Mouse (Mus musculus) left cerebral cortex, adult 8-10 months (tissue): ENCODE data around the gene Cdip1. TPM values are rescaled to one million over a fixed set of nuclear protein-coding genes. Genes with fewer than 3 reads are reported as not detected.

Source experiments
- DNase-seq, 2 experiments: peaks; one replicate each; pipeline ENCODE4 v3.0.0; 2022; ENCODE audit warnings: low spot score in 2 of 2
- total RNA-seq, 4 experiments: library from RNA; stranded (reverse); gene quantifications; 2 replicates each; pipeline ENCODE4 v1.2.4; 2022

Gene Cdip1
- total RNA-seq, 4 experiments from 2014 or later: 195 to 206 (median 203) TPM

- peak; percentile 55 to 56 for DNase-seq
These were observed 71.2 kb downstream of the Cdip1 start, which contains the start of gene Nmral1 for GRCm38 (mm10) chr16:4718753-4719518. Gene Nmral1, minus strand, starts transcription at chr16:4719356.

DNA sequence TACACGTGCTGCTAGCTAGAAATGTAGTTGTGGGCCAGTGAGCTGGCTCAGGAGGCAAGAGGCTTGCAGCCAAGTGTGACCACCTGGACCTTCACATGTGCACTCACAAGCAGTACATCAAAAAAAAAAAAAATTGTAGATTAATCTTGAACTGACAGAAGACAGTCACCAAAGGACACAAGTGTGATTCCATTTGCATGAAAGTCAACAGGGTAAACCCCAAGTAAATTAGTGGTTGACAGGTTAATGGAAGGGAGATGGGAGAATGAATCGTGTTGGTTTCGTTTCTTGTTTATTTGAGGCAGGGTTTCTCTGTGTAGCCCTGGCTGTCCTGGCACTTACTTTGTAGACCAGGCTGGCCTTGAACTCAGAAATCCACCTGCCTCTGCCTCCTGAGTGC, 72.2 kb downstream of the Cdip1 start:
- no peak for DNase-seq

- DNase-seq: no peak
These were observed 76.0 kb downstream of the Cdip1 start for GRCm38 (mm10) chr16:4713861-4714710.

DNA sequence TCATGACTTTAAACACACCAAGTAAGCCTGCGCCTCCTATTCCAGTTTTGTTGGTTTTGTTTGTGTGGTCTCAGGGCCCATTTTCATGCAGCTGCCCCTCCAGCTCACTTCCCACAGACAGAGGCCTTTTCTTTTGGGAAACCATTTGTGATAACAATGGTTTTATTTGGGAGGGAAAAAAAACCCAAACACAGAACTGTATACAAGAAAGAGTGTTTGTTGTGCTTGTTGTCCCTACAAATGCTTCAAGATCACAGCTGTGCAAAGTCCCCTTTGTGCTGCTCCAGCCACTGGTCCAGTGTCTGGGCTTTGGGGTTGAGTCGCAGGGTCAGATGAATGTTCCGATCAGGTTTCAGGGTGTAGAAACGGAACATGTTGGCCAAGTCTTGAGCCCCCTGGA, 78.9 kb downstream of the Cdip1 start:
- DNase-seq: no peak

DNA sequence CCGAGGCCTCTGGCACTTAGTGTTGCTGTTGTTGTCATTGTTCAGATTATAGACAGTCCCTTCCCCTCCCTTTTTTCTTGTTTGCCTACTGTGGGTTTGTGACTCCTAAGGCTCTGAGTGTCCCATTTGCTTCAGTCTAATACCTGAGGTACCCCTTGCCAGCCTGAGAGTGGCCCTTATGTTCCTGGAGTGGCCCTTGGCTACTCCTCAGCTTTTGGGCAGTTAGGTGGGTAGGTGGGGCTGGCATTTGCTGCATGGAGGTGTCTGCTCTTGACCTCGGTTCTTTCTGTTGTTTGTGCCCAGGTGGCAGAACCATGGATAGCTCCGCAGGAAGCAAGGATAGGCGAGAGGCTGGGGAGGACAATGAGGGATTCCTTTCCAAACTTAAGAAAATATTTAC, 84.6 kb downstream of the Cdip1 start:
- DNase-seq: no peak

DNA sequence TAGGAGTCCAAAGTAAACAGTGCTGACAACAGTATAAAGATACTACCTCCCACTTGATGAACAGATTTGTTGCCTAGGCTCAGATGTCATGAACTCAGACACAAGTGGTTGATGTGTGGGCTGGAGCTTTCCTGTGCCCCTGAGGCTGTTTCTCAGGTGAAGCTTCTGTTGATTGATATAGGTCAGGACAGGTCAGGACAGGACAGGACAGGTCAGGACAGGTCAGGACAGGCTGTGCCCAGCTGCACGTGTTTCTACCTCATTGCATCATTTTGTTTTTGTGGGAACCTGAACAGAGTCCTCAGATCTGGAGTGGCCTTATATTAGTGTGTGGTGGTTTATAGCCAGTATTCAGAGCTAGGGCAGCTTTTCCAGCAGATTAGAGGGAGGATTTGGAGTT, 87.4 kb downstream of the Cdip1 start:
- no peak for DNase-seq

GRCm38 (mm10) chr16:4701211-4701610, 88.9 kb downstream of the Cdip1 start:
- DNase-seq: no peak

Other genes starting within 250 kb of the Cdip1 start
- gene Srl, start 248.5 kb downstream of the Cdip1 start, total RNA-seq: 1 to 10 TPM; 3.6 to 7.4 (median 5.1) TPM
- 1 to 10 TPM; 5.5 to 8.1 (median 6.9) TPM for gene Tfap4, start 230.4 kb downstream of the Cdip1 start, total RNA-seq
- gene Glis2, start 195.6 kb downstream of the Cdip1 start, total RNA-seq: 10 to 100 TPM; 11.1 to 20.7 (median 16.6) TPM
- gene Pam16, start 165.3 kb downstream of the Cdip1 start, total RNA-seq: 10 to 100 TPM; 79.9 to 99.6 (median 92.2) TPM
- gene Vasn, start 150.4 kb downstream of the Cdip1 start, total RNA-seq: 10 to 100 TPM in 2 of 4 experiments, 1 to 10 TPM in 2; 8.5 to 10.4 (median 9.9) TPM
- 10 to 100 TPM; 63.0 to 66.1 (median 65.1) TPM for gene Dnaja3, start 150.3 kb downstream of the Cdip1 start, total RNA-seq
- gene Coro7, start 110.5 kb downstream of the Cdip1 start, total RNA-seq: 10 to 100 TPM; 88.7 to 98.8 (median 95.6) TPM
- 10 to 100 TPM; 15.8 to 18.9 (median 17.4) TPM for gene Nmral1, start 70.9 kb downstream of the Cdip1 start, total RNA-seq
- gene Hmox2, start 63.9 kb downstream of the Cdip1 start, total RNA-seq: 10 to 100 TPM; 91.8 to 98.0 (median 93.1) TPM
- gene 4930562C15Rik, start 45.1 kb upstream of the Cdip1 start, total RNA-seq: not detected
- 10 to 100 TPM; 74.5 to 92.0 (median 80.8) TPM for gene Ubald1, start 90.0 kb upstream of the Cdip1 start, total RNA-seq
- gene Mgrn1, start 96.0 kb upstream of the Cdip1 start, total RNA-seq: 100 to 1,000 TPM; 210 to 220 (median 214) TPM
- 10 to 100 TPM; 65.1 to 79.3 (median 69.9) TPM for gene Nudt16l1, start 148.5 kb upstream of the Cdip1 start, total RNA-seq
- gene Anks3, start 173.9 kb upstream of the Cdip1 start, total RNA-seq: 10 to 100 TPM; 48.8 to 58.9 (median 56.3) TPM
- gene Sept12, start 207.6 kb upstream of the Cdip1 start, total RNA-seq: not detected
- gene Smim22, start 217.0 kb upstream of the Cdip1 start, total RNA-seq: not detected
- 100 to 1,000 TPM; 160 to 204 (median 189) TPM for gene Rogdi, start 223.3 kb upstream of the Cdip1 start, total RNA-seq